In the genomic region with DNA sequence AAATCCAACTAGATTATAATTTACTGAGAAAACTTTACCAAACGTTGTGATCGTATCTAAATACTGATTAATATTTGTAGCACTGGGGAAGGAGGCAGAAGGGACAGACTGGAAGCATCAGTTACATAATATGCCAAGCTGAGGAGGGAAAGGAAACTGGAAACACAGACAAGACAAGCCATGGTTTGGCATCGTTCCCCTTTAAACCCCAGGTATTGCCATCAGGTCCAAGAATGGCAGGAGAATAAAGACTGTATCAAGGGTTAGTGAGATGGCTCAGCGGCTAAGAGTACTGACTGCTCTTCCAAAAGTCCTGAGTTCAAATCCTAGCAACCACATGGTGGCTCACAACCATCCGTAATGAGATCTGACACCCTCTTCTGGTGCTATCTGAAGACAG, we compare ENCODE assay signal across 19 mouse cellular contexts.
"Had no signal": no experiment of that assay in that cellular context is flagged by ENCODE, and none has a peak within 500 bp of the region (broad histone marks: within the 10 kb centered on the region; RNA-seq: fewer than 3 reads in every experiment).

No protein-coding gene starts in this region.

- H3K27ac ChIP-seq: left cerebral cortex, adult 2 months; limb, embryonic 12.5 days; limb, embryonic 15.5 days; liver, embryonic 14.5 days; macrophage; midbrain, embryonic 12.5 days; midbrain, embryonic 15.5 days; neural tube, embryonic 13.5 days had no signal

- H3K9ac ChIP-seq: limb, embryonic 12.5 days; limb, embryonic 15.5 days; liver, embryonic 14.5 days; liver, postnatal 0 days; lung, embryonic 14.5 days; midbrain, embryonic 12.5 days; midbrain, embryonic 15.5 days; neural tube, embryonic 13.5 days had no signal

- H3K4me3 ChIP-seq: left cerebral cortex, adult 2 months; limb, embryonic 12.5 days; limb, embryonic 15.5 days; midbrain, embryonic 12.5 days; midbrain, embryonic 15.5 days; myocyte; neural tube, embryonic 13.5 days had no signal

- H3K4me2 ChIP-seq: limb, embryonic 12.5 days; limb, embryonic 15.5 days; liver, embryonic 11.5 days; lung, embryonic 14.5 days; midbrain, embryonic 12.5 days; midbrain, embryonic 15.5 days; neural tube, embryonic 13.5 days had no signal

- ATAC-seq: liver, postnatal 0 days; lung, postnatal 0 days had no signal

- H3K36me3 ChIP-seq: limb, embryonic 12.5 days; limb, embryonic 15.5 days; midbrain, embryonic 12.5 days; midbrain, embryonic 15.5 days; neural tube, embryonic 13.5 days had no signal

- H3K4me1 ChIP-seq: limb, embryonic 12.5 days; limb, embryonic 15.5 days; midbrain, embryonic 15.5 days; neural tube, embryonic 13.5 days had no signal

- H3K27me3 ChIP-seq: limb, embryonic 12.5 days; limb, embryonic 15.5 days; midbrain, embryonic 12.5 days; midbrain, embryonic 15.5 days; neural tube, embryonic 13.5 days had no signal

- H3K9me3 ChIP-seq: limb, embryonic 12.5 days; limb, embryonic 15.5 days; midbrain, embryonic 12.5 days; midbrain, embryonic 15.5 days; neural tube, embryonic 13.5 days had no signal

- DNase-seq: kidney, postnatal 10 days; kidney, postnatal 36 days; layer of hippocampus, postnatal 36 days; left cerebral cortex, postnatal 4 days; liver, postnatal 0 days; lung, embryonic 14.5 days; thymus, adult 18-20 months; thymus, postnatal 36 days had no signal
